Mouse (Mus musculus) A20 (cell line): ENCODE measurements around the gene Zbtb14.
A peak's percentile ranks its signal among the peaks of the same experiment; 100 is the strongest.

Experiments used
- DNase-seq: peaks from one replicate; pipeline ENCODE4 v3.0.0-alpha.2; 2011; ENCODE audit warnings: low read depth, low spot score

The Zbtb14 gene

GRCm38 (mm10) chr17:69382511-69383100 is at the start of gene Zbtb14:
TSS of gene Zbtb14 (plus strand) at chr17:69383050.
- peak; percentile 94 for DNase-seq

- DNase-seq: no peak
Observed at GRCm38 (mm10) chr17:69346056-69346455, 36.8 kb upstream of the Zbtb14 start.

- no peak for DNase-seq
Observed at GRCm38 (mm10) chr17:69349014-69349531, 33.8 kb upstream of the Zbtb14 start.

- DNase-seq: peak; percentile 69
Observed at GRCm38 (mm10) chr17:69365049-69365448, 17.8 kb upstream of the Zbtb14 start.

GRCm38 (mm10) chr17:69380838-69381237 is 2.0 kb upstream of the Zbtb14 start:
- DNase-seq: no peak

- DNase-seq: peak; percentile 72
Observed at GRCm38 (mm10) chr17:69383201-69383940, 521 bp downstream of the Zbtb14 start.

- peak; percentile 70 for DNase-seq
Observed at GRCm38 (mm10) chr17:69383941-69384665, 1.3 kb downstream of the Zbtb14 start.

GRCm38 (mm10) chr17:69396147-69397033 is 13.5 kb downstream of the Zbtb14 start:
- no peak for DNase-seq

GRCm38 (mm10) chr17:69397163-69397562 is 14.3 kb downstream of the Zbtb14 start:
- DNase-seq: no peak

- DNase-seq: no peak
Observed at GRCm38 (mm10) chr17:69398092-69398491, 15.2 kb downstream of the Zbtb14 start.

GRCm38 (mm10) chr17:69401146-69401545 is 18.3 kb downstream of the Zbtb14 start:
- DNase-seq: peak; percentile 43

- DNase-seq: peak; percentile 27
Observed at GRCm38 (mm10) chr17:69416163-69416562, 33.3 kb downstream of the Zbtb14 start.

- peak; percentile 95 for DNase-seq
Observed at GRCm38 (mm10) chr17:69416920-69417661, 34.2 kb downstream of the Zbtb14 start.

GRCm38 (mm10) chr17:69417724-69418373 is 35.0 kb downstream of the Zbtb14 start:
- DNase-seq: peak; percentile 78

- peak; percentile 15 for DNase-seq
Observed at GRCm38 (mm10) chr17:69421592-69421991, 38.7 kb downstream of the Zbtb14 start.

GRCm38 (mm10) chr17:69437836-69438235 is 55.0 kb downstream of the Zbtb14 start:
- DNase-seq: no peak

GRCm38 (mm10) chr17:69438486-69438885 is 55.6 kb downstream of the Zbtb14 start:
- DNase-seq: no peak

- DNase-seq: no peak
Observed at GRCm38 (mm10) chr17:69438990-69439491, 56.2 kb downstream of the Zbtb14 start, which contains the start of gene Akain1. TSS of gene Akain1 (plus strand) at chr17:69439326.

GRCm38 (mm10) chr17:69439571-69440480 is 57.0 kb downstream of the Zbtb14 start:
- no peak for DNase-seq
